Mouse (Mus musculus) limb, embryonic 11.5 days (tissue): ENCODE data around the gene Bcas3. TPM values are rescaled to one million over a fixed set of nuclear protein-coding genes. Genes with fewer than 3 reads are reported as not detected.
A peak's percentile ranks its signal among the peaks of the same experiment; 100 is the strongest.

Source experiments
- ATAC-seq: fragments of 200-750 bp; cut with Nextera tagmentation; 2 replicates; pipeline ENCODE4 v1.8.0; 2017; ENCODE audit warnings: low read depth; ENCODE audit not compliant: insufficient number of reproducible peaks, low FRiP score, low TSS enrichment
- DNase-seq: peaks from one replicate; pipeline ENCODE4 v3.0.0-alpha.2; 2015; ENCODE audit warnings: low spot score
- H3K27ac ChIP-seq: fragments of 300-500 bp; sonication (generic); replicated peaks from 2 replicates; pipeline ENCODE4 v1.5.1; 2014; ENCODE audit warnings: low read depth, mild to moderate bottlenecking, low read length
- H3K27me3 ChIP-seq: fragments of 300-500 bp; sonication (generic); 2 replicates; pipeline ENCODE4 v1.6.1; 2014; ENCODE audit warnings: mild to moderate bottlenecking, low read length, mixed read lengths; ENCODE audit not compliant: control insufficient read depth, insufficient read depth
- H3K36me3 ChIP-seq: fragments of 300-500 bp; sonication (generic); 2 replicates; pipeline ENCODE4 v1.6.1; 2014; ENCODE audit warnings: mild to moderate bottlenecking, low read length, moderate library complexity, mixed read lengths; ENCODE audit not compliant: control insufficient read depth, insufficient read depth
- H3K4me1 ChIP-seq: fragments of 300-500 bp; sonication (generic); 2 replicates; pipeline ENCODE4 v1.6.1; 2014; ENCODE audit warnings: low read length, mixed read lengths; ENCODE audit not compliant: control insufficient read depth, insufficient read depth
- H3K4me2 ChIP-seq: fragments of 300-500 bp; sonication (generic); 2 replicates; pipeline ENCODE4 v1.6.1; 2014; ENCODE audit warnings: low read depth, mild to moderate bottlenecking, moderate library complexity; ENCODE audit not compliant: severe bottlenecking
- H3K4me3 ChIP-seq: fragments of 300-500 bp; sonication (generic); 2 replicates; pipeline ENCODE4 v1.5.1; 2014; ENCODE audit warnings: low read depth, low read length
- H3K9ac ChIP-seq: fragments of 300-500 bp; sonication (generic); 2 replicates; pipeline ENCODE4 v1.6.1; 2014; ENCODE audit warnings: mild to moderate bottlenecking, low read length
- H3K9me3 ChIP-seq: fragments of 300-500 bp; sonication (generic); 2 replicates; pipeline ENCODE4 v1.6.1; 2016; ENCODE audit warnings: low read length; ENCODE audit not compliant: control insufficient read depth
- WGBS: fragments of 180-500 bp; shearing (Covaris S2); extraction: QIAGEN DNeasy Blood & Tissue Kit; methylation state at CpG from one replicate; pipeline ENCODE4 v1.1.7; 2014; 5-methylcytosine and 5-hydroxymethylcytosine counted together
- microRNA-seq: library from miRNA; unstranded; fragments of <30 nt; microRNA quantifications from one replicate; pipeline ENCODE4, GENCODE M21; 2016
- polyA plus RNA-seq: library from polyadenylated mRNA; unstranded; fragments of >200 nt; fragmentation: Nextera tagmentation; extraction: Ambion mirVana; gene quantifications from 2 replicates; pipeline ENCODE4 v1.2.1, GENCODE M21; 2014

The Bcas3 gene
- polyA plus RNA-seq, 1 experiment from 2014 or later = 34.0 TPM

- Histone ChIP-seq H3K4me1 (no peaks in the 10 kb centered on the region), H3K9me3 (no peaks in the 10 kb centered on the region), H3K4me2 (no peak overlapping the region), H3K4me3 (no peak overlapping the region), H3K27me3 (no peaks in the 10 kb centered on the region), H3K9ac (no peak overlapping the region), H3K36me3 (no peaks in the 10 kb centered on the region), H3K27ac (no peak overlapping the region)
- WGBS = 36% methylated on average over 7 of the region's 7 CpGs
- ATAC-seq (no peak), DNase-seq (peak; percentile 60)
Observed at GRCm38 (mm10) chr11:85864363-85864762, 511.4 kb downstream of the Bcas3 start.

Small RNA genes lying within 50 kb of the gene (microRNA-seq; reads per million reads assigned to microRNA genes)
- gene Mir5110 = not detected

Other genes with a start within 250 kb of the Bcas3 start
- gene Usp32, start 213.0 kb upstream of the Bcas3 start, polyA plus RNA-seq = 4.1 and 4.6 TPM in 2 replicates
- 0.50 and 0.84 TPM in 2 replicates for gene 1700125H20Rik, start 182.8 kb upstream of the Bcas3 start, polyA plus RNA-seq
- gene Appbp2, start 118.0 kb upstream of the Bcas3 start, polyA plus RNA-seq = 49.7 and 50.4 TPM in 2 replicates
- gene Ppm1d, start 41.9 kb upstream of the Bcas3 start, polyA plus RNA-seq = 25.7 and 28.1 TPM in 2 replicates